Mouse (Mus musculus) gastrocnemius, adult 2 months (tissue): ENCODE results near the gene Kdsr. TPM values are rescaled to one million over a fixed set of nuclear protein-coding genes. Genes with fewer than 3 reads are reported as not detected.

Experiments
- DNase-seq: peaks from one replicate; pipeline ENCODE4 v3.0.0; 2022
- H3K27ac ChIP-seq: fragments of 200-600 bp; 2 replicates; pipeline ENCODE4 v1.8.1; 2022; ENCODE audit warnings: mild to moderate bottlenecking
- H3K4me3 ChIP-seq: fragments of 200-600 bp; 2 replicates; pipeline ENCODE4 v1.8.1; 2022; ENCODE audit warnings: mild to moderate bottlenecking, moderate library complexity
- CTCF ChIP-seq: fragments of 200-600 bp; IDR thresholded peaks from 2 replicates; pipeline ENCODE4 v1.8.1; 2022; ENCODE audit warnings: antibody characterized with exemption, mild to moderate bottlenecking, moderate library complexity
- intact Hi-C: fragments of 180-260 bp; cut with DNase I; formaldehyde crosslinking; loops from one replicate; pipeline ENCODE4 v1.15.1; 2025
- total RNA-seq, 2 experiments: library from RNA; stranded (reverse); gene quantifications; 2 replicates each; pipeline ENCODE4 v1.2.3; 2021

The Kdsr gene
- total RNA-seq, 2 experiments from 2014 or later = 3.9 to 4.4 TPM

GRCm38 (mm10) chr1:106682829-106683228 is 76.7 kb downstream of the Kdsr start:
- TF ChIP-seq CTCF = no peak
- Histone ChIP-seq H3K4me3 (no peak overlapping the region), H3K27ac (no peak overlapping the region)
- intact Hi-C loops = no loop called here
- no peak for DNase-seq

DNA sequence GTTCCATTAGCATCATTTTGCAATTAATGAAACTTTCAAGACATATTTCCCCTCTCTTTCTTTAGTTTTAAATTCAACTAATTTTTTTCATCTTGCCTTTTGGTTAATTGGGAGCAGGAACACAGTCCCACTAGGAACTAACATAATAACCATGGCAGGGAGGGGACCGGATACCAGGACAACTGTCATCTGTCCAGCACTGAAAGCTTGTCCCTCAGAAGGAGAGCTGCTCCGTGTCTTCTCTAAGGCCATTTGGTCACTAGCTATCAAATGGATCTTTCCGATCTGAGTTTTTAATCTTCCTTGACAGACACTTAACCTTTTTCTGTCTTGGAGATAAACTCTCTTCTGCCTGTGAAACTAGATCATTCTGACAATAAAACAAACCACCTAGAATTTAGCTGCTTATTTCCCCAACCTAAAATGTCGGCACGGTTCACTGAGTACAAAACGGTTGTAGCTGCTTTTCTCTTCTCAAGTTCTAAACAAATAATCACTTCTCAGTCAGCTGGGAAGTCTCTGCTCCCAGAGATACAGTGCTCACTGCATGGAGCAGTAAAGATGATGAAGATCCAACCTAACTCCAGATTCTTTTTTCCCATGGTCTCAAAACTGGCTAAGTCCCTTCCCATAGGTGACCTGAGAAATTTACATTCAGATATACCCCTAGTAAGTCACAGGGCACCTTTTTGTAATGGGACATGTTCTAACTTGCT is 79.6 kb downstream of the Kdsr start:
- intact Hi-C loops = no loop called here
- no peak overlapping the region for H3K4me3 ChIP-seq
- DNase-seq = no peak
- H3K27ac ChIP-seq = no peak overlapping the region
- TF ChIP-seq CTCF = no peak

DNA sequence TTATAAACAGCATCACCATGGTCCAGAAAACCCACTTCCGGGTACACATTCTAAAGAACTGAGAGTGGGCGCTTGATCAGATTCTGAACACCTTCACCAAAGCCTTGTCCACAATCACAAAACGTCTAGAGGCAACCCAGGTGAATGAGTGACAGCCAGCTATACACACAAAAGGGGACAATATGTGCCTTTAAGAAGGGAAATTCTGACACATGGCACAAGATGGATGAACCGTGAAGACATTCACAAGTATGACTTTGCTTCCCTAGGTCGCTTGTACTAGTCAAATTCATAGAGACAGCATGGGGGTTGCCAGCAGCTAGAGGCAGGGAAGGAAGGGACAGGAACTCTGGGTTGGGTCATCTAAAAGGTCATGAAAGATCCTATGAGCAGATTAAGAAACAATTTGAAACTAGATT is 81.5 kb downstream of the Kdsr start:
- intact Hi-C loops = no loop called here
- Histone ChIP-seq H3K27ac (no peak overlapping the region), H3K4me3 (no peak overlapping the region)
- DNase-seq = no peak
- no peak for TF ChIP-seq CTCF

Other genes with a start within 250 kb of the Kdsr start
- gene Bcl2, start 45.5 kb downstream of the Kdsr start, total RNA-seq = 1 to 10 TPM; 1.6 to 2.1 TPM
- gene Vps4b, start 37.0 kb upstream of the Kdsr start, total RNA-seq = 10 to 100 TPM; 18.5 to 20.2 TPM
- gene Serpinb5, start 101.4 kb upstream of the Kdsr start, total RNA-seq = not detected
- gene Serpinb12, start 174.7 kb upstream of the Kdsr start, total RNA-seq = not detected
- gene Serpinb13, start 221.3 kb upstream of the Kdsr start, total RNA-seq = not detected